Comparison of ENCODE assay signal across 9 mouse cellular contexts in genomic region chr2:59401841-59402461, GRCm38 (mm10).
DNase-seq lines count a peak whose midpoint lies in the region; ATAC-seq lines count a peak whose summit lies in the region.
"Had no signal": no experiment of that assay in that cellular context is flagged by ENCODE, and none has a peak within 500 bp of the region (broad histone marks: within the 10 kb centered on the region; RNA-seq: fewer than 3 reads in every experiment).

No protein-coding gene starts in this region.

- 41% methylated on average over 8 of the region's 8 CpGs for WGBS in intestine, embryonic 15.5 days
- 59% methylated on average over 8 of the region's 8 CpGs for WGBS in lung, embryonic 16.5 days

- H3K27me3 ChIP-seq in intestine, embryonic 15.5 days (replicated peaks) = no peaks in the 10 kb centered on the region
- no peaks in the 10 kb centered on the region for H3K27me3 ChIP-seq in lung, embryonic 16.5 days (ENCODE audit: control insufficient read depth, insufficient read depth, low read depth, low read length)
- H3K27me3 ChIP-seq: neural tube, embryonic 12.5 days had no signal

- ATAC-seq in common myeloid progenitor, adult 5-6 weeks (replicated peaks; ENCODE audit: low read depth, poor library complexity, severe bottlenecking) = 0 out of 2 replicates have a peak, but pooled peaks have one; percentile 29
- ATAC-seq in intestine, embryonic 15.5 days = peak; percentile 85
- ATAC-seq in lung, embryonic 16.5 days (ENCODE audit: low read depth) = peak; percentile 88

- peak; percentile 41 for DNase-seq in adrenal gland, adult 2 months
- DNase-seq in adrenal gland, postnatal 4 days (ENCODE audit: low spot score in 2 of 2) = no peak
- no peak for DNase-seq in right cerebral cortex, postnatal 14 days
- no peak for DNase-seq in thymus, postnatal 4 days
- no peak for DNase-seq in Muller cell, postnatal 12 days (ENCODE audit: inconsistent ontology term)

- no peak overlapping the region for H3K27ac ChIP-seq in intestine, embryonic 15.5 days
- H3K27ac ChIP-seq in lung, embryonic 16.5 days (ENCODE audit: low read length) = peak overlapping the region; percentile 82
- H3K27ac ChIP-seq: neural tube, embryonic 12.5 days had no signal

- H3K9ac ChIP-seq in intestine, embryonic 15.5 days = no peak overlapping the region
- H3K9ac ChIP-seq in lung, embryonic 16.5 days (ENCODE audit: low read length) = 0 out of 2 replicates have a peak overlapping the region, but pooled peaks have one; percentile 11
- H3K9ac ChIP-seq: neural tube, embryonic 12.5 days had no signal

- no peak overlapping the region for H3K4me2 ChIP-seq in intestine, embryonic 15.5 days (replicated peaks)
- H3K4me2 ChIP-seq in lung, embryonic 16.5 days (ENCODE audit: low read depth, low read length) = no peak overlapping the region
- H3K4me2 ChIP-seq: neural tube, embryonic 12.5 days had no signal

- H3K36me3 ChIP-seq in intestine, embryonic 15.5 days = no peaks in the 10 kb centered on the region
- H3K36me3 ChIP-seq in lung, embryonic 16.5 days (ENCODE audit: control insufficient read depth, insufficient read depth, low read length) = no peaks in the 10 kb centered on the region
- H3K36me3 ChIP-seq: neural tube, embryonic 12.5 days had no signal

- H3K4me3 ChIP-seq in intestine, embryonic 15.5 days (replicated peaks) = no peak overlapping the region
- no peak overlapping the region for H3K4me3 ChIP-seq in lung, embryonic 16.5 days (ENCODE audit: low read length)
- H3K4me3 ChIP-seq: neural tube, embryonic 12.5 days had no signal

- no peaks in the 10 kb centered on the region for H3K9me3 ChIP-seq in intestine, embryonic 15.5 days
- no peaks in the 10 kb centered on the region for H3K9me3 ChIP-seq in lung, embryonic 16.5 days (ENCODE audit: control insufficient read depth, low read length)
- H3K9me3 ChIP-seq: neural tube, embryonic 12.5 days had no signal

- H3K4me1 ChIP-seq in intestine, embryonic 15.5 days (replicated peaks) = no peaks in the 10 kb centered on the region
- peaks cover 1% of the 10 kb centered on the region; the same call in 1 of the 2 replicates for H3K4me1 ChIP-seq in lung, embryonic 16.5 days (replicated peaks; ENCODE audit: control insufficient read depth, insufficient read depth, low read length)
- H3K4me1 ChIP-seq: neural tube, embryonic 12.5 days had no signal

Comparison
In these comparisons a context has a peak if more than half of its experiments do, and no peak if none do; other contexts are left out.
1. ATAC-seq: peak in every context shown above with its lines; median percentile 88 in lung, embryonic 16.5 days; 85 in intestine, embryonic 15.5 days; 29 in common myeloid progenitor, adult 5-6 weeks.